Mouse (Mus musculus) limb, embryonic 14.5 days (tissue): ENCODE data around the gene Nfkbil1. TPM values are rescaled to one million over a fixed set of nuclear protein-coding genes. Genes with fewer than 3 reads are reported as not detected.

Source experiments
- ATAC-seq: fragments of 200-750 bp; cut with Nextera tagmentation; 2 replicates; pipeline ENCODE4 v1.8.0; 2017; ENCODE audit warnings: low read depth, moderate number of reproducible peaks, moderate TSS enrichment; ENCODE audit not compliant: low FRiP score
- DNase-seq: peaks from one replicate; pipeline ENCODE4 v3.0.0-alpha.2; 2015; ENCODE audit warnings: low spot score
- H3K27ac ChIP-seq: fragments of 300-500 bp; sonication (generic); replicated peaks from 2 replicates; pipeline ENCODE4 v1.5.1; 2014; ENCODE audit warnings: low read depth, mild to moderate bottlenecking, low read length, moderate library complexity, mixed read lengths
- H3K27me3 ChIP-seq: fragments of 300-500 bp; sonication (generic); 2 replicates; pipeline ENCODE4 v1.6.1; 2014; ENCODE audit warnings: low read length, mixed read lengths; ENCODE audit not compliant: control insufficient read depth, insufficient read depth
- H3K36me3 ChIP-seq: fragments of 300-500 bp; sonication (generic); 2 replicates; pipeline ENCODE4 v1.6.1; 2014; ENCODE audit warnings: mild to moderate bottlenecking, low read length, moderate library complexity, mixed read lengths; ENCODE audit not compliant: control insufficient read depth, insufficient read depth
- H3K4me1 ChIP-seq: fragments of 300-500 bp; sonication (generic); 2 replicates; pipeline ENCODE4 v1.6.1; 2014; ENCODE audit warnings: antibody characterized with exemption, low read length, mixed read lengths; ENCODE audit not compliant: control insufficient read depth, insufficient read depth
- H3K4me2 ChIP-seq: fragments of 300-500 bp; sonication (generic); replicated peaks from 2 replicates; pipeline ENCODE4 v1.6.1; 2014; ENCODE audit warnings: low read depth, mild to moderate bottlenecking, low read length, moderate library complexity; ENCODE audit not compliant: severe bottlenecking
- H3K4me3 ChIP-seq: fragments of 300-500 bp; sonication (generic); replicated peaks from 2 replicates; pipeline ENCODE4 v1.5.1; 2014; ENCODE audit warnings: low read length
- H3K9ac ChIP-seq: fragments of 300-500 bp; sonication (generic); 2 replicates; pipeline ENCODE4 v1.6.1; 2014; ENCODE audit warnings: mild to moderate bottlenecking, low read depth, low read length, moderate library complexity; ENCODE audit not compliant: severe bottlenecking
- H3K9me3 ChIP-seq: fragments of 300-500 bp; sonication (generic); 2 replicates; pipeline ENCODE4 v1.6.1; 2016; ENCODE audit warnings: low read length; ENCODE audit not compliant: control insufficient read depth
- POLR2A ChIP-seq: fragments of 200-500 bp; IDR thresholded peaks from 2 replicates; pipeline ENCODE4 v1.8.0; 2012; ENCODE audit warnings: inconsistent platforms, mild to moderate bottlenecking, moderate library complexity, borderline replicate concordance; ENCODE audit not compliant: insufficient read depth, insufficient read length; ENCODE audit errors: extremely low read depth
- WGBS: fragments of 180-500 bp; shearing (Covaris S2); extraction: QIAGEN DNeasy Blood & Tissue Kit; methylation state at CpG from one replicate; pipeline ENCODE4 v1.1.7; 2014; 5-methylcytosine and 5-hydroxymethylcytosine counted together
- polyA plus RNA-seq, 2 experiments: library from polyadenylated mRNA; depleted of rRNA in 1 of 2; stranded (reverse) in 1 of 2; unstranded in 1 of 2; fragments of >200 nt; fragmentation: Nextera tagmentation in 1 of 2; extraction: Ambion mirVana in 1 of 2; gene quantifications; 2 replicates each; pipeline versions ENCODE4 v1.2.1 to v1.2.3; 2012 to 2014

Gene Nfkbil1
- polyA plus RNA-seq, 2 experiments: 4.9 to 17.0 TPM

GRCm38 (mm10) chr17:35225456-35225855, 10.1 kb downstream of the Nfkbil1 start:
- H3K9ac ChIP-seq: no peak overlapping the region
- no peaks in the 10 kb centered on the region for H3K9me3 ChIP-seq
- 90% methylated on average over 5 of the region's 5 CpGs for WGBS
- no peak overlapping the region for H3K27ac ChIP-seq
- H3K27me3 ChIP-seq: no peaks in the 10 kb centered on the region
- no peak for TF ChIP-seq POLR2A
- H3K4me3 ChIP-seq: no peak overlapping the region
- H3K4me1 ChIP-seq: no peaks in the 10 kb centered on the region
- DNase-seq (no peak), ATAC-seq (no peak)
- peaks cover 50% of the 10 kb centered on the region for H3K36me3 ChIP-seq
- H3K4me2 ChIP-seq: no peak overlapping the region

DNA sequence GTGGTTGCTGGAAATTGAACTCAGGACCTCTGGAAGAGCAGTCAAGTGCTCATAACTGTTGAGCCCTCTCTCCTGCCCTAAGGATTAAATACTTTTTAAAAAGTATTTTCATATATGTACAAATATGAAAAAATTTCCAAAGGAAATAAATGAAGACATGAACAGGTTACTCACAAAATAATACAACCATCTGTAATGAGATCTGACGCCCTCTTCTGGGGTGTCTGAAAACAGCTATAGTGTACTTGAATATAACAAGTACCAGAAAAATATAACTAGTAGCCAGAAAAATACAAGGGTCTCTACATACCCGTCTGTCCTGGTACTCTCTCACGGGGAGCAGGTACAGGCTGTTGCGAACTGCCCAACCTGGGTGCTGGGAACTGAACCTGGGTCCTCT, 11.0 kb downstream of the Nfkbil1 start:
- no peaks in the 10 kb centered on the region for H3K4me1 ChIP-seq
- no peak for ATAC-seq
- no peak overlapping the region for H3K27ac ChIP-seq
- H3K4me2 ChIP-seq: no peak overlapping the region
- WGBS: 95% methylated on average over 4 of the region's 4 CpGs
- H3K9me3 ChIP-seq: no peaks in the 10 kb centered on the region
- no peak for TF ChIP-seq POLR2A
- peaks cover 51% of the 10 kb centered on the region for H3K36me3 ChIP-seq
- no peaks in the 10 kb centered on the region for H3K27me3 ChIP-seq
- DNase-seq: no peak
- H3K4me3 ChIP-seq: no peak overlapping the region
- no peak overlapping the region for H3K9ac ChIP-seq

DNA sequence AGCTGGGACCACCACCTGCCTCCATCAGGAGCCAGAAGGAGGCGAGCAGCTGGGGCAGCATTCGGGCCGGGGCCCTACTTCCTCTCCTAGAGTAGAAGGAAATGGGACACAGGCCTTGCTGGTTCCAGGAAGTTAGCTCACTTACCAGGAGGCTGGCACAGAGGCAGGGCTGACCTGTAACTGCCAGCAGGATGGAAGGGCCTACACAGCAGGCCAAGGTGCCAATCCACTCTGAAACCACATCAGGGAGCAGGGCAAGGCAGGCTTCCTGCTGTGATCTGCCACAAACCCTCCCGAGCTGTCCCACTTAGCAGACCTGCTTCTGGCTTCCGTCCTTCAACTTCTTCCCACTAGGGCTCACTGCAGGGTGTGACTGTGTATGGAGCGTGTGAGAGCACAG, 13.3 kb downstream of the Nfkbil1 start:
- H3K9ac ChIP-seq: no peak overlapping the region
- H3K27ac ChIP-seq: no peak overlapping the region
- H3K4me2 ChIP-seq: no peak overlapping the region
- no peak for TF ChIP-seq POLR2A
- DNase-seq (no peak), ATAC-seq (no peak)
- H3K36me3 ChIP-seq: peaks cover 34% of the 10 kb centered on the region
- H3K9me3 ChIP-seq: no peaks in the 10 kb centered on the region
- H3K4me1 ChIP-seq: no peaks in the 10 kb centered on the region
- WGBS: 70% methylated on average over 6 of the region's 6 CpGs
- H3K27me3 ChIP-seq: no peaks in the 10 kb centered on the region
- no peak overlapping the region for H3K4me3 ChIP-seq

GRCm38 (mm10) chr17:35220156-35220952, 15.2 kb downstream of the Nfkbil1 start, which contains the start of gene Gm16181:
Gene Gm16181, plus strand, starts transcription at chr17:35220834.
- no peak for TF ChIP-seq POLR2A
- Histone ChIP-seq H3K36me3 (peaks cover 31% of the 10 kb centered on the region), H3K9ac (no peak within 1 kb of the TSS), H3K4me2 (no peak within 1 kb of the TSS), H3K4me3 (no peak within 1 kb of the TSS), H3K27ac (no peak within 1 kb of the TSS), H3K9me3 (no peaks in the 10 kb centered on the region), H3K4me1 (no peaks in the 10 kb centered on the region), H3K27me3 (no peaks in the 10 kb centered on the region)
- ATAC-seq (0 out of 2 replicates have a peak, but pooled peaks have one; percentile 27), DNase-seq (no peak)
- 92% methylated on average over 25 of the region's 28 CpGs for WGBS

GRCm38 (mm10) chr17:35219601-35220041, 16.0 kb downstream of the Nfkbil1 start:
- Histone ChIP-seq H3K9ac (no peak overlapping the region), H3K4me2 (no peak overlapping the region), H3K4me1 (no peaks in the 10 kb centered on the region), H3K4me3 (no peak overlapping the region), H3K9me3 (no peaks in the 10 kb centered on the region), H3K36me3 (peaks cover 28% of the 10 kb centered on the region), H3K27ac (no peak overlapping the region), H3K27me3 (no peaks in the 10 kb centered on the region)
- WGBS: 87% methylated on average over 6 of the region's 6 CpGs
- TF ChIP-seq POLR2A: no peak
- ATAC-seq (no peak), DNase-seq (no peak)
